Mouse (Mus musculus) hindbrain, embryonic 16.5 days (tissue): ENCODE measurements at regions not wholly inside any gene's neighbourhood (a gene's known extent, or its start where the extent isn't known, plus 50 kb on each side); places are given as distances from the start of the nearest gene placed in this dataset.

Experiments used
- ATAC-seq: fragments of 200-750 bp; cut with Nextera tagmentation; 2 replicates; pipeline ENCODE4 v1.8.0; 2017; ENCODE audit warnings: moderate TSS enrichment, moderate library complexity
- H3K27ac ChIP-seq: fragments of 300-500 bp; sonication (generic); 2 replicates; pipeline ENCODE4 v1.5.1; 2014; ENCODE audit warnings: low read depth, mild to moderate bottlenecking, control low read depth, low read length, moderate library complexity
- H3K27me3 ChIP-seq: fragments of 300-500 bp; sonication (generic); replicated peaks from 2 replicates; pipeline ENCODE4 v1.6.1; 2014; ENCODE audit warnings: low read length; ENCODE audit not compliant: control insufficient read depth, insufficient read depth
- H3K36me3 ChIP-seq: fragments of 300-500 bp; sonication (generic); 2 replicates; pipeline ENCODE4 v1.6.1; 2014; ENCODE audit warnings: mild to moderate bottlenecking, low read length, moderate library complexity, mixed read lengths; ENCODE audit not compliant: control insufficient read depth, insufficient read depth
- H3K4me1 ChIP-seq: fragments of 300-500 bp; sonication (generic); 2 replicates; pipeline ENCODE4 v1.6.1; 2014; ENCODE audit warnings: low read depth, low read length; ENCODE audit not compliant: control insufficient read depth, insufficient read depth
- H3K4me2 ChIP-seq: fragments of 300-500 bp; sonication (generic); 2 replicates; pipeline ENCODE4 v1.6.1; 2014; ENCODE audit warnings: mild to moderate bottlenecking, low read length, control low read depth, moderate library complexity
- H3K4me3 ChIP-seq: fragments of 300-500 bp; sonication (generic); 2 replicates; pipeline ENCODE4 v1.5.1; 2014; ENCODE audit warnings: mild to moderate bottlenecking, low read length, control low read depth, moderate library complexity
- H3K9ac ChIP-seq: fragments of 300-500 bp; sonication (generic); 2 replicates; pipeline ENCODE4 v1.6.1; 2014; ENCODE audit warnings: low read depth, mild to moderate bottlenecking, control low read depth, low read length, moderate library complexity
- H3K9me3 ChIP-seq: fragments of 300-500 bp; sonication (generic); 2 replicates; pipeline ENCODE4 v1.6.1; 2014; ENCODE audit warnings: mild to moderate bottlenecking, low read length, moderate library complexity; ENCODE audit not compliant: control insufficient read depth
- WGBS: fragments of 180-500 bp; shearing (Covaris S2); extraction: QIAGEN DNeasy Blood & Tissue Kit; methylation state at CpG from one replicate; pipeline ENCODE4 v1.1.7; 2014; 5-methylcytosine and 5-hydroxymethylcytosine counted together

DNA sequence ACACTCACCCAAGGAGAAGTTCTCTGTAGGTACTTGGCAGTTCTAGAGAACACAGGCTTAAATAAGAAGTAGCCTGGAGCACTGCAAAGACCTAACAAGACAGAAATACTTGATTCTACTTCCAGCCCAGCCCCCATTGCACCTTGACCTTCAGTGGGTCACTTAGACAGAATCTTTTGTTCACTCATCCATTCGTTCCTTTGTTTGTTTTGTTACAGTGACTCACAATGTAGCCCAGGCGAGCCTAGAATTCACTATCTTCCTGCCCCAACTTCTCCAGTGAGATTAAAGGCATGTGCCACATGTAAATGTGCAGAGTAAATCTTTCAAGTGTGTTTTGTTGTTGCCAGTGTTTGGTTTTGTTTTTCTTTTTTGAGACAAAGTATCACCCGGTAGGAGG is 158.5 kb upstream of the Esrrg start:
- H3K4me2 ChIP-seq = no peak overlapping the region
- H3K27me3 ChIP-seq = no peaks in the 10 kb centered on the region
- no peaks in the 10 kb centered on the region for H3K9me3 ChIP-seq
- no peaks in the 10 kb centered on the region for H3K4me1 ChIP-seq
- no peak overlapping the region for H3K9ac ChIP-seq
- H3K36me3 ChIP-seq = no peaks in the 10 kb centered on the region
- H3K27ac ChIP-seq = no peak overlapping the region
- ATAC-seq = no peak
- H3K4me3 ChIP-seq = no peak overlapping the region
- 30% methylated on average over 3 of the region's 3 CpGs for WGBS

DNA sequence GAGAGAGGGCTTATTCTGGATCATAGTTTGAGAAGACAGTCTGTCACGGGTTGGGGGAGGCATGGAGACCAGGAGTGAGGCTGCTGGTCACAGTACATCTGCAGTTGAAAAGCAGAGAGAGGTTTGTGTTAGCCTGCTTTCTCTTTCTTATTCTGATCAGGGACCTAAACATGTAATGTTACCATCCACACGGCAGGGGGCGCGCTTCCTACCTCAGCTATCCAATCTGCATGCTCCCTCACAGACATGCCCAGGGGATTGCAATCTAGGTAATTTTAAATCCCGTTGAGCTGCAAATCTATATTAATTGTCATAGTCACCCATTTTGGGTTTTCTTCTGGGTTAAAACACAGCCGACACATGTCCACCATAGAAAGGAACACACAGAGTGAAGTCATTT is 156.4 kb upstream of the Esrrg start:
- H3K27me3 ChIP-seq = no peaks in the 10 kb centered on the region

DNA sequence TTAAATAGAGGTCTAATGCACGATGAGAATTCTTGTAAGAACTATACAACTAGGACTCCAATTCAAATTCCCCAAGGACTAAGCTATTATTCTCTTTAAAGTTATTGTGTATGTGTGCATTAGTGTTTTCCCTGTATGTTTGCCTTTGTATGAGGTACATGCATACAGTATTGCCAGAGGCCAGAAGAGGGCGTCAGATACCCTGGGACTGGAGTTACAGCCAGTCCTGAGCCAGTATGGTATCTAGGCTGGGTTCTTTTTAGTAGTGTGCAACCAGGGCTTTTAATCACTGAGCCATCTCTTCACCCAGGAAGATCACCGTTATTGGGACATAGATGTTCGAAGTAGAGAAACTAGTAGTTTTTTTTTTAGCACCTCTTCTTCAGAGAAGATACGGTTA is 154.2 kb upstream of the Esrrg start:
- no peaks in the 10 kb centered on the region for H3K36me3 ChIP-seq
- no peak overlapping the region for H3K9ac ChIP-seq
- no peak overlapping the region for H3K4me3 ChIP-seq
- H3K27me3 ChIP-seq = no peaks in the 10 kb centered on the region
- WGBS = 63% methylated on average over 5 of the region's 5 CpGs
- H3K27ac ChIP-seq = no peak overlapping the region
- H3K9me3 ChIP-seq = no peaks in the 10 kb centered on the region
- H3K4me1 ChIP-seq = no peaks in the 10 kb centered on the region
- H3K4me2 ChIP-seq = no peak overlapping the region
- ATAC-seq = no peak

More for the DNA sequence above, 156.4 kb upstream of the Esrrg start:
- Histone ChIP-seq H3K27ac (no peak overlapping the region), H3K4me3 (no peak overlapping the region), H3K36me3 (no peaks in the 10 kb centered on the region), H3K9me3 (no peaks in the 10 kb centered on the region), H3K9ac (no peak overlapping the region), H3K4me2 (no peak overlapping the region), H3K4me1 (no peaks in the 10 kb centered on the region)
- ATAC-seq = no peak
- 31% methylated on average over 6 of the region's 6 CpGs for WGBS

DNA sequence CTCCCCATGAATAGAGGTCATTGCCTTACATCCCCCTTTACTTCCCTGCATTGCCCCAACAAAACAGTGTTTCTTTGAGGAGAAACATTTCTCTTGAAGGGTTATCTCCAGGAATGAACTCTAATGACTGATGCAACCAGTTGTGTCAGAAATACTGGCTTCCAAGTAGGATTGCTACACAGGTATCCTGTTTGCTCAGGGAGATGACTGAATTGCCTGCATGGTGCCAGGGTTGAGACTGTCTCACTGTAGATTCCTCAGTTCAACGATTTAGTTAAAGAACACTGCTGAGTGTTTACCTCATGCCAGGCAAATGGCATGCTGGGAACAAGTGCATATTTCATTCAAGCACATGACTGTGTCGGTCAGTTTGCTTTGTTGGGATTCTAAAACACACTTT is 123.8 kb upstream of the Esrrg start:
- no peak for ATAC-seq
- 70% methylated on average over 2 of the region's 2 CpGs for WGBS

DNA sequence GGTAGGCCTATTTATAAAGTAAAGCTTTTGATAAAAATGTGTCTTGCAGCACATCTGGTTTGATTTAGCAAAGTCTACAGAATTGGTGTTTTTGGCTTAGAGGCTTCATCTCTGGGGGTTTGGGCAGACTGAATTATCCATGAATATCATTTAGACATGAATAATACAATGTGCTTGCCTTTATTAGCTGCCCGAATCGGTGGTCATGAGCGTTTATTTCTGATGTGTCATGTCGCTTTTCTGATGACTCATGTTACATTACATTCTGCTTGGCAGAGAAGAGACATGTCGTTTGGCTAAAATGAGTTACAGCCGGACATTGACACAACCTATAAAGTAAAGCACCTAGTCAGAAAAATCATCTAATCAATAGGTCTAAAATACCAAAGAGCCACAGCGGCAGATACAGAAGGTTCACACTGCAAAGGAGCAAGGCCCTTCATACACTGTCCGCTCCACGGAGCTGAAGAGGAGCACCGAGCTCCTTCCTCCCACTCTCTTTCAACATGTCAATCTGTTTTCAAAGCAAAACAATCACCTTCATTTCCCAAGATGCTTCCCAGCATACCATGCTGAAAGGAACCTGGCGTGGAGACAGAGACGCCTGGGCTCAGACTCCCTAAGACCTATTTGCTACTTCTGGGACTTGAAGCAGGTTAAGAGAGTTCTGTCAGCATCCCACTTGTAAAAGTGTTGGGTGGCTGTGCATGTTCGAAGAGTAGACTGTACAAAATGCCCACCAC is 120.5 kb upstream of the Esrrg start:
- Histone ChIP-seq H3K4me3 (no peak overlapping the region), H3K4me1 (no peaks in the 10 kb centered on the region), H3K9ac (no peak overlapping the region), H3K4me2 (no peak overlapping the region), H3K9me3 (no peaks in the 10 kb centered on the region), H3K27ac (no peak overlapping the region), H3K27me3 (no peaks in the 10 kb centered on the region), H3K36me3 (no peaks in the 10 kb centered on the region)
- no peak for ATAC-seq
- WGBS = 81% methylated on average over 13 of the region's 13 CpGs

More for the DNA sequence above, 123.8 kb upstream of the Esrrg start:
- Histone ChIP-seq H3K9me3 (no peaks in the 10 kb centered on the region), H3K4me1 (no peaks in the 10 kb centered on the region), H3K36me3 (no peaks in the 10 kb centered on the region), H3K27me3 (no peaks in the 10 kb centered on the region), H3K4me3 (no peak overlapping the region), H3K9ac (no peak overlapping the region), H3K4me2 (no peak overlapping the region), H3K27ac (no peak overlapping the region)

DNA sequence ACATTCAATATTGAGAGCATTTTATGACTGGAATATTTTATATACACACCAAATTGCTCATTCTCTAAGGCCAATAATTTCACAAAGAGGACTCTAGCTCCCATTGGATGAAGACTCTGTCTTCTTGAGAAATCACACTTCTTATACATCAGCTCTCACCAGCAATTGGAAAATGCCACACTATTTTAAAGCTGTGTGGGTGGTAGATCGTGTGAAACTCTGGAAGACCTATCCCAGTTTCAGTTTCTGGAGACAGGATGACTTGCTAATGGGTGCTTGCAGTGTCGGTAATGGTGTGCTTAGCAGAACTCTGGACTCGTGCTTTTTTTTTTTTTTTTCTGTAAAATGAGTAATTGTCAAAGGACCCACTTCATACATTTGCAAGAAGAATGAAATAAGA is 119.1 kb upstream of the Esrrg start:
- H3K9me3 ChIP-seq = no peaks in the 10 kb centered on the region
- H3K4me1 ChIP-seq = no peaks in the 10 kb centered on the region
- H3K36me3 ChIP-seq = no peaks in the 10 kb centered on the region
- ATAC-seq = no peak
- no peak overlapping the region for H3K4me3 ChIP-seq
- 69% methylated on average over 3 of the region's 3 CpGs for WGBS
- H3K4me2 ChIP-seq = no peak overlapping the region
- H3K27ac ChIP-seq = no peak overlapping the region
- no peak overlapping the region for H3K9ac ChIP-seq
- no peaks in the 10 kb centered on the region for H3K27me3 ChIP-seq

DNA sequence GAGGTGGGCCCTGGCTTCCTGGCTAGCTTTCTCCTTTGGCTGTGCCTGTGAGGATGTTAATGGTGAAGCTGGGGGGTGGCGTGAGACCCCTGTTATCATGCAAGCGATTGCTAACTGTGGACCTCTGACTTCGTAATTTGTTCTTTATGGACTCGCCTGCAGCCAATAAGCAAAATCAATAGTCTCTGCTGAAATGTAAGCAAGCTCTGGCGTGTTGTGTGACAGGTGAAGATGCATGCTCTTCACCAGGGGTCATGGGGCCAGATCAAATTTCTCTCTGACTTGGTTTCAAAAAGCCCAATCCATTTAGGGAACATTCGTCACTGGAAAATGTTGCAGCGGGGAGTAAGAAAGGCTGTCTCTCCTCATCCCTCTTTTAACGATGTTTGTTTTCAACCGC is 103.2 kb upstream of the Esrrg start:
- Histone ChIP-seq H3K4me1 (no peaks in the 10 kb centered on the region), H3K27me3 (no peaks in the 10 kb centered on the region), H3K27ac (no peak overlapping the region), H3K4me3 (no peak overlapping the region), H3K9me3 (no peaks in the 10 kb centered on the region), H3K4me2 (no peak overlapping the region), H3K36me3 (no peaks in the 10 kb centered on the region), H3K9ac (no peak overlapping the region)
- WGBS = 53% methylated on average over 9 of the region's 9 CpGs
- no peak for ATAC-seq

DNA sequence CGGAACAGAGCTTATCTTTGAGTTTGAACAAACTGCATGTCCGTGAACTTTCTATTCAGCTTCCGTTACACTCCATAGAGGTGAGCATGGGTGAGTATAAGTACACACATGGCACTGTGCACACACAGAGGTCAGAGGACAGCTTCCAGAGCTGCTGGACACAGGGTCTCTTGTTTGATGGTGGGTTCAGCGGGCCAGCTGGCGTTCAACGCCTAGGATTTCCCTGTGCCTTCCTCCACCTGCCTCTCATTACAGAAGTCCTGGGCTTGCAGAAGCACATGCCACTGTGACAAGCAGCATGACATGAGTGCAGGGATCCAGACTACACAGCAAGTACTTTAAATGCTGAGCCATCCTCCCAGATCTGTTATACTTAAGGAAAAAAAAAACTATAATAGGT is 101.4 kb upstream of the Esrrg start:
- no peak for ATAC-seq
- Histone ChIP-seq H3K9me3 (no peaks in the 10 kb centered on the region), H3K27me3 (no peaks in the 10 kb centered on the region), H3K36me3 (no peaks in the 10 kb centered on the region), H3K27ac (no peak overlapping the region), H3K4me1 (no peaks in the 10 kb centered on the region), H3K9ac (no peak overlapping the region), H3K4me3 (no peak overlapping the region), H3K4me2 (no peak overlapping the region)
- 85% methylated on average over 6 of the region's 6 CpGs for WGBS

DNA sequence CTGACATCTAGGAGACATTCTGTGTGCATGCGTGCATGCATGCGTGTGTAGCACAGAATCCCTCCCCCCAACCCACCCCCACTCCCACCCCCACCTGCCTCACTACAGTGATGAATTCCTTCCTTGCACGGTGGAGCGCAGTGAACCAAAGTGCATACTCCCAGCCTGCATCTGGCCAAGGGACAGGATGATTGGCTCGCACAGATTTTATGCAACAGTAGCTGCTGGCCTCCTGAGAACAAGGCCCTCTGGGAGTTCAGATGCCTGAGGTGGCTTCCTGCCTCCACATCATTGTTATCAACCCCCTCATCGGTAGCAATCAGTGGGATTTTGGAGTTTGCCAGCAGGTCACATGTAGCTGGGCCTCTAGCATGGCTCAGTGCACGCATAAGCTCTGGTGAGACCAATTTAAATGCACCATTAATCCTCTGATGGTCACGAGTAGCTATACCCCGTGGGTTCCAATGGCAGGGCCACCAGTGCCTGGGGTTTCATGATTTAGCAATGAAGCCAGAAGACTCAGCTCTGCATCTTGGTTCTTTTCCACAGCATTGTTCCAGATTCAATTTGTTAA is 77.2 kb upstream of the Esrrg start:
- Histone ChIP-seq H3K27me3 (no peaks in the 10 kb centered on the region), H3K4me2 (no peak overlapping the region), H3K36me3 (no peaks in the 10 kb centered on the region), H3K4me3 (no peak overlapping the region), H3K4me1 (no peaks in the 10 kb centered on the region), H3K9me3 (no peaks in the 10 kb centered on the region), H3K27ac (no peak overlapping the region), H3K9ac (no peak overlapping the region)
- WGBS = 75% methylated on average over 9 of the region's 9 CpGs
- ATAC-seq = no peak
